Mouse (Mus musculus) forebrain, embryonic 15.5 days (tissue): ENCODE data around the gene Orai1. TPM values are rescaled to one million over a fixed set of nuclear protein-coding genes. Genes with fewer than 3 reads are reported as not detected.
"Not testable (repeated sequence)": the region's sequence is repeated elsewhere in the genome, so short reads cannot be mapped to it uniquely, and the experiment has no call there.

Experiments used
- ATAC-seq: fragments of 200-750 bp; cut with Nextera tagmentation; replicated peaks from 2 replicates; pipeline ENCODE4 v1.8.0; 2017; ENCODE audit warnings: mild to moderate bottlenecking, moderate TSS enrichment, moderate library complexity
- H3K27ac ChIP-seq: fragments of 300-500 bp; sonication (generic); replicated peaks from 2 replicates; pipeline ENCODE4 v1.5.1; 2015; ENCODE audit warnings: mild to moderate bottlenecking, inconsistent platforms
- H3K27me3 ChIP-seq: fragments of 300-500 bp; sonication (generic); 2 replicates; pipeline ENCODE4 v1.6.1; 2015; ENCODE audit warnings: inconsistent platforms
- H3K36me3 ChIP-seq: fragments of 300-500 bp; sonication (generic); 2 replicates; pipeline ENCODE4 v1.6.1; 2015; ENCODE audit warnings: mild to moderate bottlenecking, inconsistent platforms
- H3K4me1 ChIP-seq: fragments of 300-500 bp; sonication (generic); 2 replicates; pipeline ENCODE4 v1.6.1; 2015; ENCODE audit warnings: inconsistent platforms
- H3K4me2 ChIP-seq: fragments of 300-500 bp; sonication (generic); replicated peaks from 2 replicates; pipeline ENCODE4 v1.6.1; 2015; ENCODE audit warnings: mild to moderate bottlenecking, inconsistent platforms
- H3K4me3 ChIP-seq: fragments of 300-500 bp; sonication (generic); 2 replicates; pipeline ENCODE4 v1.5.1; 2015; ENCODE audit warnings: mild to moderate bottlenecking, inconsistent platforms
- H3K9ac ChIP-seq: fragments of 300-500 bp; sonication (generic); replicated peaks from 2 replicates; pipeline ENCODE4 v1.6.1; 2015; ENCODE audit warnings: mild to moderate bottlenecking, inconsistent platforms
- H3K9me3 ChIP-seq: fragments of 300-500 bp; sonication (generic); 2 replicates; pipeline ENCODE4 v1.6.1; 2016; ENCODE audit warnings: inconsistent platforms
- WGBS: fragments of 180-500 bp; shearing (Covaris S2); methylation state at CpG from one replicate; pipeline ENCODE4 v1.1.7; 2015; ENCODE audit warnings: mixed read lengths; 5-methylcytosine and 5-hydroxymethylcytosine counted together
- polyA plus RNA-seq: library from polyadenylated mRNA; unstranded; fragments of >200 nt; fragmentation: Nextera tagmentation; extraction: Ambion mirVana; gene quantifications from 2 replicates; pipeline ENCODE4 v1.2.1, GENCODE M21; 2015

Orai1 gene
- polyA plus RNA-seq: 14.0 and 14.9 TPM in 2 replicates

- peak within 1 kb of the TSS; percentile 73 for H3K9ac ChIP-seq
- peaks cover 50% of the 10 kb centered on the region for H3K4me1 ChIP-seq
- WGBS: under 1% methylated on average over 105 of the region's 106 CpGs
- no peaks in the 10 kb centered on the region for H3K36me3 ChIP-seq
- H3K27ac ChIP-seq: peak within 1 kb of the TSS; percentile 94
- H3K9me3 ChIP-seq: no peaks in the 10 kb centered on the region
- ATAC-seq: peak; percentile 91
- no peaks in the 10 kb centered on the region for H3K27me3 ChIP-seq
- H3K4me3 ChIP-seq: peak within 1 kb of the TSS; percentile 83
- peak within 1 kb of the TSS; percentile 66 for H3K4me2 ChIP-seq
These were observed at the start of gene Orai1 for GRCm38 (mm10) chr5:123014753-123015701. Orai1 (plus strand) TSS chr5:123015074.

DNA sequence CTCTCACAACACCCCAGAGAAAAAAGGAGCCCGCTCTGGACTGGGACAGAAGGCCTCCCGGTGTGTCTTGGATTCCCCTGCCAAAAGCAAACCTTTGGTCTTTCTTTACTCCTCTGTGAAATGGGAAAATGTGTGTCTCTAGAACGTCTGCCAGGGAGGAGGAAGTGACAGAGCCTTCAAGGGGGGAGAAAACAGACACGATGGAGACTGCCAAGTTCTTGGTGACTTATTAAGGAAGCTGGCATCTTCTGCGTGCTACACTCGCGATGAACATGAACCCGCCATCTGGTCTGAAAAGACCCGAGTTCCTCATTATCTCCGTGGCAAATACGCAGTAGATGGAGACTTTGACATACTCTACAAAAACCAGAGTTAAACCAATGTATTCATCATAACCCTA, 49.4 kb upstream of the Orai1 start:
- no peak for ATAC-seq
- 59% methylated on average over 11 of the region's 11 CpGs for WGBS
- H3K27ac ChIP-seq: peak overlapping the region; percentile 80

GRCm38 (mm10) chr5:122968322-122968721, 46.6 kb upstream of the Orai1 start:
- Histone ChIP-seq H3K9me3 (no peaks in the 10 kb centered on the region), H3K9ac (no peak overlapping the region), H3K4me3 (no peak overlapping the region), H3K4me1 (peaks cover 22% of the 10 kb centered on the region), H3K36me3 (no peaks in the 10 kb centered on the region), H3K27me3 (no peaks in the 10 kb centered on the region), H3K27ac (no peak overlapping the region), H3K4me2 (no peak overlapping the region)
- 38% methylated on average over 4 of the region's 4 CpGs for WGBS
- ATAC-seq: 0 out of 2 replicates have a peak, but pooled peaks have one; percentile 6

More for the DNA sequence above, 49.4 kb upstream of the Orai1 start:
- H3K4me1 ChIP-seq: peaks cover 8% of the 10 kb centered on the region
- no peak overlapping the region for H3K4me3 ChIP-seq
- no peaks in the 10 kb centered on the region for H3K27me3 ChIP-seq
- no peak overlapping the region for H3K4me2 ChIP-seq
- H3K9me3 ChIP-seq: no peaks in the 10 kb centered on the region
- 0 out of 2 replicates have a peak, but pooled peaks cover 5% of the 10 kb centered on the region for H3K36me3 ChIP-seq
- no peak overlapping the region for H3K9ac ChIP-seq

DNA sequence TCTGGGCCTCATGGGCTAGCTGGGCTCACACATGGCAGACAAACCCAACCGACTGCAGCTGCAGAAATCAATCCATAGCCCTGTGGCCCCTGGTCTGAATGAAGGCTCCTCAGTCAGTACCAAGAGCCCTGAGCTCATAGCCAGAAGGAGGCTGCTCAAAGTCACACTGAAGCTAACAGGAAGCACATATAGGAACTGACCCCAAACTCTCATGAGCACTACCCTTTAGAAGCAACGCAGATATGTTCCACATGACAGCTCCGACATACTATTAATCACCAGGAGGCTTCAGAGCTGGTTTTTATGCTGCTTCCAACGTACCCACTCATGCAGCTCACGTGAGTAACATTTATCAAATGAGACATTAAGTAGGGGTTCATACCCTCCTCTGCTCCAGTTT, 44.8 kb upstream of the Orai1 start:
- Histone ChIP-seq H3K4me1 (peaks cover 25% of the 10 kb centered on the region), H3K4me3 (no peak overlapping the region), H3K27me3 (no peaks in the 10 kb centered on the region), H3K27ac (no peak overlapping the region), H3K36me3 (no peaks in the 10 kb centered on the region), H3K4me2 (no peak overlapping the region), H3K9me3 (no peaks in the 10 kb centered on the region), H3K9ac (no peak overlapping the region)
- 85% methylated on average over 5 of the region's 5 CpGs for WGBS
- ATAC-seq: no peak

- H3K27ac ChIP-seq: peak overlapping the region; percentile 88
These were observed 43.4 kb upstream of the Orai1 start for GRCm38 (mm10) chr5:122971438-122971837.

GRCm38 (mm10) chr5:122972116-122972515, 42.8 kb upstream of the Orai1 start:
- H3K27ac ChIP-seq: peak overlapping the region; percentile 88
- ATAC-seq: 0 out of 2 replicates have a peak, but pooled peaks have one; percentile 38

More at GRCm38 (mm10) chr5:122971438-122971837, 43.4 kb upstream of the Orai1 start:
- Histone ChIP-seq H3K4me2 (no peak overlapping the region), H3K4me3 (no peak overlapping the region), H3K27me3 (no peaks in the 10 kb centered on the region), H3K9me3 (no peaks in the 10 kb centered on the region), H3K36me3 (no peaks in the 10 kb centered on the region), H3K4me1 (peaks cover 17% of the 10 kb centered on the region), H3K9ac (no peak overlapping the region)
- WGBS: 79% methylated on average over 4 of the region's 4 CpGs
- ATAC-seq: no peak

GRCm38 (mm10) chr5:122974701-122975100, 40.2 kb upstream of the Orai1 start:
- H3K9me3 ChIP-seq, H3K9ac ChIP-seq, H3K27me3 ChIP-seq, ATAC-seq, H3K27ac ChIP-seq, H3K4me3 ChIP-seq, H3K36me3 ChIP-seq, H3K4me2 ChIP-seq: not testable (repeated sequence)
- H3K4me1 ChIP-seq: peaks cover 17% of the 10 kb centered on the region
- 93% methylated on average over 4 of the region's 4 CpGs for WGBS

More at GRCm38 (mm10) chr5:122972116-122972515, 42.8 kb upstream of the Orai1 start:
- H3K9ac ChIP-seq: no peak overlapping the region
- H3K4me3 ChIP-seq: no peak overlapping the region
- WGBS: 33% methylated on average over 9 of the region's 9 CpGs
- H3K4me2 ChIP-seq: no peak overlapping the region
- H3K36me3 ChIP-seq: no peaks in the 10 kb centered on the region
- no peaks in the 10 kb centered on the region for H3K9me3 ChIP-seq
- H3K27me3 ChIP-seq: no peaks in the 10 kb centered on the region
- peaks cover 17% of the 10 kb centered on the region for H3K4me1 ChIP-seq

GRCm38 (mm10) chr5:122978970-122979369, 35.9 kb upstream of the Orai1 start:
- 90% methylated on average over 8 of the region's 8 CpGs for WGBS
- peaks cover 4% of the 10 kb centered on the region; the same call in 1 of the 2 replicates for H3K36me3 ChIP-seq
- no peak overlapping the region for H3K27ac ChIP-seq
- no peaks in the 10 kb centered on the region for H3K27me3 ChIP-seq
- H3K9me3 ChIP-seq: no peaks in the 10 kb centered on the region
- H3K4me3 ChIP-seq: no peak overlapping the region
- H3K9ac ChIP-seq: no peak overlapping the region
- H3K4me2 ChIP-seq: no peak overlapping the region
- H3K4me1 ChIP-seq: no peaks in the 10 kb centered on the region
- ATAC-seq: no peak

GRCm38 (mm10) chr5:122984483-122984882, 30.4 kb upstream of the Orai1 start:
- H3K4me2 ChIP-seq: no peak overlapping the region; the same call in 1 of the 2 replicates
- no peak overlapping the region for H3K4me3 ChIP-seq
- H3K9me3 ChIP-seq: no peaks in the 10 kb centered on the region
- no peak for ATAC-seq
- H3K27me3 ChIP-seq: no peaks in the 10 kb centered on the region
- peaks cover 4% of the 10 kb centered on the region; the same call in 1 of the 2 replicates for H3K36me3 ChIP-seq
- H3K9ac ChIP-seq: no peak overlapping the region
- 85% methylated on average over 5 of the region's 5 CpGs for WGBS
- peaks cover 38% of the 10 kb centered on the region for H3K4me1 ChIP-seq
- no peak overlapping the region for H3K27ac ChIP-seq

GRCm38 (mm10) chr5:122985276-122985675, 29.6 kb upstream of the Orai1 start:
- no peak overlapping the region for H3K27ac ChIP-seq
- peaks cover 3% of the 10 kb centered on the region; the same call in 1 of the 2 replicates for H3K36me3 ChIP-seq
- H3K4me1 ChIP-seq: peaks cover 46% of the 10 kb centered on the region
- H3K9me3 ChIP-seq: no peaks in the 10 kb centered on the region
- 46% methylated on average over 3 of the region's 3 CpGs for WGBS
- H3K27me3 ChIP-seq: no peaks in the 10 kb centered on the region
- no peak for ATAC-seq
- no peak overlapping the region for H3K9ac ChIP-seq
- H3K4me2 ChIP-seq: peak overlapping the region; percentile 99
- no peak overlapping the region for H3K4me3 ChIP-seq

DNA sequence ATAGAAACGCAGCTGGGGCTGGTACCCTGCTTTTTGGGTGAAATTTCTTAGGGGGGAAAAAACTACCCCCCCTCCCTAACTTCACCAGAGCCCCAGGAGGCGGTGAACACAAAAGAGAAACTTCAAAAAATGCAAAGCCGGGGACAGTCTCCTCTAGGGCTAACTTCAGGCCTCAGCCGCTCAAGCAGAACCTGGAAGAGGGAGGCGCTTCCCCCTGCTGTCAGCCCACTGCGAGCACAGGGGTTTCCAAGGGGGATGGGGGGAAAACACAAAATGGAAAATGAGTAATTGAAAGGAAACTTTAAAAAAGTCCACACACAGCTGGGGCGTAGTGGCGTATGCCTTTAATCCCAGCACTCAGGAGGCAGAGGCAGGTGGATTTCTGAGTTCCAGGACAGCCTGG, 28.8 kb upstream of the Orai1 start:
- WGBS: 28% methylated on average over 8 of the region's 8 CpGs
- Histone ChIP-seq H3K4me3 (no peak overlapping the region), H3K27ac (peak overlapping the region; percentile 27; the same call in 1 of the 2 replicates), H3K4me1 (peaks cover 53% of the 10 kb centered on the region), H3K4me2 (peak overlapping the region; percentile 99), H3K27me3 (no peaks in the 10 kb centered on the region), H3K36me3 (no peaks in the 10 kb centered on the region), H3K9me3 (no peaks in the 10 kb centered on the region), H3K9ac (no peak overlapping the region)
- no peak for ATAC-seq
